Mouse (Mus musculus) G1E (cell line): ENCODE results near the gene Zfp740.

Experiments used
- CTCF ChIP-seq: IDR thresholded peaks from 2 replicates; pipeline ENCODE4 v1.5.1; 2012; ENCODE audit warnings: low read depth, low read length, inconsistent platforms, mixed read lengths
- POLR2AphosphoS5 ChIP-seq: IDR thresholded peaks from 2 replicates; pipeline ENCODE4 v1.6.1; 2012; ENCODE audit warnings: low read depth, low read length, inconsistent platforms; ENCODE audit not compliant: insufficient replicate concordance

DNA sequence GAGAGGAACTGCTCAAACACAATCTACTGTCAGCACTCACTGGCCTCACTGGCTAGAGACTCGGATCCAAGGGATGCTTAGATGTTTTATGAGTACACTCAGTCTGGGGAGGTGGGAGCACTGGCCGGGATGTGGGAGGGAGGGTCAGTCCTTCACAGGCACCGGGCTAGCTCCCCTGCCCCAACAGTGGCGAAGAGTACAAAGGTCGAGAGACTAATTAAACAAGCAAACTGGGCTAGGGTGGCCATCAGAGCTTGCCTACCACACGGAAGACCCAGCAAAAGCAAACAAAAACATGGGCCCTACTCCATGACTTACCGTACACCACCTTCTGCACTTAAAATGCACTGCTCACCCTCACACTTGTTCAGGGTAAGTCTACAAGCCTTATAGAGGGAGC, 11.3 kb upstream of the Zfp740 start:
- TF ChIP-seq CTCF (no peak), POLR2AphosphoS5 (no peak)
